8 mouse cellular contexts compared by ENCODE assay signal in the genomic region with DNA sequence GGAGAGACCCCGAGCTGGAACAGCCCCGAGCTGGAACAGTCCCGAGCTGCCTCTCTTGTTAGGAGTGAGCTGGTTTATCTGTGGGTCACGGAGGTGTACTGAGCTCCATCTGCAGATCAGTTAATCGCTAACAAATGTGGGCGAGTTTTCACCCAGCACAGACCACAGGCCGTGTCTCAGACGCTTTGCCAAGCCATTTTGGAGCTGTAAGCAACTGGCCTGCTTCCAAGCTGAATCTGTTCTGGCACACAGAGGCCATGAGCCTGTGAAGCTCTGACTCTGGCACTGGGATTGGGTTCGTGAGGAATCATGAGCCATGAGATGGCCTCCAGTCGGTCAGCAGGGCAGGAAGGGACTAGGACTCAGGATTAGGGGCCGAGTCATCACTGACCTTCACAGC.
DNase-seq lines count a peak whose midpoint lies in the region; ATAC-seq and TF ChIP-seq lines count a peak whose summit lies in the region.

No protein-coding gene starts in this region.

- H3K27me3 ChIP-seq in forebrain, embryonic 10.5 days (ENCODE audit: poor library complexity, severe bottlenecking): peaks cover 21% of the 10 kb centered on the region
- peaks cover 12% of the 10 kb centered on the region for H3K27me3 ChIP-seq in forebrain, embryonic 13.5 days
- H3K27me3 ChIP-seq in stomach, embryonic 14.5 days (ENCODE audit: control insufficient read depth, insufficient read depth, low read length): no peaks in the 10 kb centered on the region
- no peaks in the 10 kb centered on the region for H3K27me3 ChIP-seq in stomach, postnatal 0 days (ENCODE audit: control insufficient read depth, insufficient read depth, low read length)
- H3K27me3 ChIP-seq in thymus, adult 2 months (ENCODE audit: control insufficient read depth, insufficient read depth, low read length): no peaks in the 10 kb centered on the region

- TF ChIP-seq POLR2A in thymus, adult 2 months (IDR thresholded peaks at IDR 0.05; ENCODE audit: control insufficient read depth, extremely low read depth, insufficient read depth, low read length, poor library complexity): no peak

- no peaks in the 10 kb centered on the region for H3K36me3 ChIP-seq in forebrain, embryonic 10.5 days (replicated peaks)
- no peaks in the 10 kb centered on the region for H3K36me3 ChIP-seq in forebrain, embryonic 13.5 days (ENCODE audit: poor library complexity, severe bottlenecking)
- no peaks in the 10 kb centered on the region for H3K36me3 ChIP-seq in stomach, embryonic 14.5 days (ENCODE audit: control insufficient read depth, insufficient read depth, low read length)
- H3K36me3 ChIP-seq in stomach, postnatal 0 days (ENCODE audit: control insufficient read depth, insufficient read depth, low read length): no peaks in the 10 kb centered on the region
- no peaks in the 10 kb centered on the region for H3K36me3 ChIP-seq in thymus, adult 2 months (ENCODE audit: control insufficient read depth, insufficient read depth, low read length)

- H3K4me2 ChIP-seq in forebrain, embryonic 13.5 days: no peak overlapping the region
- no peak overlapping the region for H3K4me2 ChIP-seq in stomach, embryonic 14.5 days (replicated peaks; ENCODE audit: low read depth, low read length)
- H3K4me2 ChIP-seq in stomach, postnatal 0 days (replicated peaks; ENCODE audit: low read depth): no peak overlapping the region

- no peak for ATAC-seq in forebrain, embryonic 13.5 days
- no peak for ATAC-seq in stomach, embryonic 14.5 days (ENCODE audit: insufficient number of reproducible peaks, insufficient read depth, low FRiP score, low read depth)
- no peak for ATAC-seq in stomach, postnatal 0 days (ENCODE audit: low FRiP score, low TSS enrichment)

- intact Hi-C loops in gastrocnemius, postnatal 14 days (cut with DNase I; ENCODE audit: low total_unique reads): loop anchor here (10.0 kb wide), 1 partner anchor 343 kb away; no protein-coding TSS in a partner anchor

- TF ChIP-seq CTCF in stomach, postnatal 0 days (IDR thresholded peaks at IDR 0.05; ENCODE audit: low read depth): no peak
- no peak for TF ChIP-seq CTCF in thymus, adult 2 months (IDR thresholded peaks at IDR 0.05; ENCODE audit: borderline replicate concordance, control insufficient read depth, extremely low read depth, insufficient read depth, low read length, poor library complexity)

- 52% methylated on average over 11 of the region's 11 CpGs for WGBS in forebrain, embryonic 10.5 days
- 61% methylated on average over 11 of the region's 11 CpGs for WGBS in forebrain, embryonic 13.5 days
- WGBS in stomach, embryonic 14.5 days: 47% methylated on average over 11 of the region's 11 CpGs
- WGBS in stomach, postnatal 0 days: 32% methylated on average over 11 of the region's 11 CpGs
- 54% methylated on average over 11 of the region's 11 CpGs for whole genome bisulfite sequencing in thymus, adult 2 months

- no peak overlapping the region for H3K4me3 ChIP-seq in forebrain, embryonic 10.5 days
- H3K4me3 ChIP-seq in forebrain, embryonic 13.5 days: no peak overlapping the region
- H3K4me3 ChIP-seq in stomach, embryonic 14.5 days (ENCODE audit: low read depth, low read length): no peak overlapping the region
- H3K4me3 ChIP-seq in stomach, postnatal 0 days (ENCODE audit: low read depth, low read length): no peak overlapping the region
- H3K4me3 ChIP-seq in thymus, adult 2 months (ENCODE audit: control insufficient read depth, insufficient read depth, low read length): no peak overlapping the region

- H3K4me1 ChIP-seq in forebrain, embryonic 10.5 days: peaks cover 64% of the 10 kb centered on the region
- peaks cover 41% of the 10 kb centered on the region for H3K4me1 ChIP-seq in forebrain, embryonic 13.5 days
- H3K4me1 ChIP-seq in stomach, embryonic 14.5 days (ENCODE audit: control insufficient read depth, insufficient read depth, low read length): 0 out of 2 replicates have a peak, but pooled peaks cover 10% of the 10 kb centered on the region
- H3K4me1 ChIP-seq in stomach, postnatal 0 days (replicated peaks; ENCODE audit: control insufficient read depth, insufficient read depth): no peaks in the 10 kb centered on the region
- H3K4me1 ChIP-seq in thymus, adult 2 months (replicated peaks; ENCODE audit: control insufficient read depth, insufficient read depth, low read length): peaks cover 10% of the 10 kb centered on the region

- peak overlapping the region; percentile 71 for H3K27ac ChIP-seq in forebrain, embryonic 10.5 days
- no peak overlapping the region for H3K27ac ChIP-seq in forebrain, embryonic 13.5 days
- H3K27ac ChIP-seq in stomach, embryonic 14.5 days (ENCODE audit: low read length): peak overlapping the region; percentile 63; the same call in 1 of the 2 replicates
- H3K27ac ChIP-seq in stomach, postnatal 0 days (replicated peaks): no peak overlapping the region
- no peak overlapping the region for H3K27ac ChIP-seq in thymus, adult 2 months (ENCODE audit: control insufficient read depth, insufficient read depth, low read length)

- H3K9me3 ChIP-seq in forebrain, embryonic 10.5 days: no peaks in the 10 kb centered on the region
- no peaks in the 10 kb centered on the region for H3K9me3 ChIP-seq in forebrain, embryonic 13.5 days (replicated peaks)
- H3K9me3 ChIP-seq in stomach, embryonic 14.5 days (ENCODE audit: control insufficient read depth, low read depth, low read length): no peaks in the 10 kb centered on the region
- H3K9me3 ChIP-seq in stomach, postnatal 0 days (ENCODE audit: control insufficient read depth, low read length): no peaks in the 10 kb centered on the region

- TF ChIP-seq EP300 in stomach, postnatal 0 days (optimal IDR thresholded peaks at IDR 0.05): no peak

- no peak for DNase-seq in forebrain, embryonic 10.5 days (ENCODE audit: extremely low spot score, low spot score)
- DNase-seq in stomach, postnatal 0 days (ENCODE audit: low spot score): no peak
- DNase-seq in gastrocnemius, postnatal 14 days: peak; percentile 60
- peak; percentile 88 to 89 for DNase-seq in kidney, adult 8-10 months
- peak; percentile 59 for DNase-seq in ovary, postnatal 14 days (ENCODE audit: low spot score)
- DNase-seq in thymus, adult 2 months: no peak

- no peak overlapping the region for H3K9ac ChIP-seq in forebrain, embryonic 13.5 days
- no peak overlapping the region for H3K9ac ChIP-seq in stomach, embryonic 14.5 days (replicated peaks; ENCODE audit: low read depth, low read length)
- H3K9ac ChIP-seq in stomach, postnatal 0 days (ENCODE audit: low read length): no peak overlapping the region

Comparison
In these comparisons a context has a peak if more than half of its experiments do, and no peak if none do; other contexts are left out.
1. H3K27ac ChIP-seq: peak in forebrain, embryonic 10.5 days (single experiment) and stomach, embryonic 14.5 days (single experiment); none in forebrain, embryonic 13.5 days (single experiment), stomach, postnatal 0 days (single experiment) and thymus, adult 2 months (single experiment).
2. DNase-seq: peak in gastrocnemius, postnatal 14 days (single experiment), kidney, adult 8-10 months (2 of 2) and ovary, postnatal 14 days (single experiment); none in forebrain, embryonic 10.5 days (single experiment), stomach, postnatal 0 days (single experiment) and thymus, adult 2 months (single experiment).